Mouse (Mus musculus) heart, embryonic 16.5 days (tissue): ENCODE data around the gene Dock9. TPM values are rescaled to one million over a fixed set of nuclear protein-coding genes. Genes with fewer than 3 reads are reported as not detected.
A peak's percentile ranks its signal among the peaks of the same experiment; 100 is the strongest.

Experiments
- ATAC-seq: fragments of 200-750 bp; cut with Nextera tagmentation; replicated peaks from 2 replicates; pipeline ENCODE4 v1.8.0; 2017; ENCODE audit warnings: moderate number of reproducible peaks; ENCODE audit not compliant: insufficient read depth, low FRiP score; ENCODE audit errors: extremely low read depth
- H3K27ac ChIP-seq: fragments of 300-500 bp; sonication (generic); 2 replicates; pipeline ENCODE4 v1.5.1; 2014; ENCODE audit warnings: mild to moderate bottlenecking, low read length, control low read depth, moderate library complexity
- H3K27me3 ChIP-seq: fragments of 300-500 bp; sonication (generic); 2 replicates; pipeline ENCODE4 v1.6.1; 2014; ENCODE audit warnings: low read length, mixed read lengths; ENCODE audit not compliant: control insufficient read depth, insufficient read depth
- H3K36me3 ChIP-seq: fragments of 300-500 bp; sonication (generic); 2 replicates; pipeline ENCODE4 v1.6.1; 2014; ENCODE audit not compliant: control insufficient read depth, insufficient read depth
- H3K4me1 ChIP-seq: fragments of 300-500 bp; sonication (generic); 2 replicates; pipeline ENCODE4 v1.6.1; 2014; ENCODE audit warnings: low read length, mixed read lengths; ENCODE audit not compliant: control insufficient read depth, insufficient read depth
- H3K4me2 ChIP-seq: fragments of 300-500 bp; sonication (generic); 2 replicates; pipeline ENCODE4 v1.6.1; 2014; ENCODE audit warnings: low read depth, mild to moderate bottlenecking, control low read depth, low read length
- H3K4me3 ChIP-seq: fragments of 300-500 bp; sonication (generic); 2 replicates; pipeline ENCODE4 v1.5.1; 2014; ENCODE audit warnings: mild to moderate bottlenecking, control low read depth, low read length
- H3K9ac ChIP-seq: fragments of 300-500 bp; sonication (generic); 2 replicates; pipeline ENCODE4 v1.6.1; 2014; ENCODE audit warnings: low read length, control low read depth
- H3K9me3 ChIP-seq: fragments of 300-500 bp; sonication (generic); replicated peaks from 2 replicates; pipeline ENCODE4 v1.6.1; 2016; ENCODE audit warnings: low read length; ENCODE audit not compliant: control insufficient read depth
- WGBS: fragments of 180-500 bp; shearing (Covaris S2); extraction: QIAGEN DNeasy Blood & Tissue Kit; methylation state at CpG from one replicate; pipeline ENCODE4 v1.1.7; 2014; 5-methylcytosine and 5-hydroxymethylcytosine counted together
- polyA plus RNA-seq: library from polyadenylated mRNA; unstranded; fragments of >200 nt; fragmentation: Nextera tagmentation; extraction: Ambion mirVana; gene quantifications from 2 replicates; pipeline ENCODE4 v1.2.1, GENCODE M21; 2015

Dock9 gene
- polyA plus RNA-seq, 1 experiment from 2014 or later, result 5.1 TPM

- ATAC-seq, result no peak
- Histone ChIP-seq H3K4me3 (no peak overlapping the region), H3K9me3 (no peaks in the 10 kb centered on the region), H3K4me1 (peaks cover 15% of the 10 kb centered on the region), H3K27me3 (no peaks in the 10 kb centered on the region), H3K36me3 (no peaks in the 10 kb centered on the region), H3K27ac (no peak overlapping the region), H3K4me2 (no peak overlapping the region), H3K9ac (no peak overlapping the region)
- 71% methylated on average over 4 of the region's 4 CpGs for WGBS
These were observed 301.9 kb downstream of the Dock9 start for GRCm38 (mm10) chr14:121495741-121496140.

GRCm38 (mm10) chr14:121495120-121495519, 302.5 kb downstream of the Dock9 start:
- ATAC-seq, result no peak
- 78% methylated on average over 2 of the region's 2 CpGs for WGBS
- H3K36me3 ChIP-seq, result no peaks in the 10 kb centered on the region
- H3K4me3 ChIP-seq, result no peak overlapping the region
- no peak overlapping the region for H3K27ac ChIP-seq
- H3K9me3 ChIP-seq, result no peaks in the 10 kb centered on the region
- H3K4me2 ChIP-seq, result no peak overlapping the region
- peaks cover 15% of the 10 kb centered on the region for H3K4me1 ChIP-seq
- no peaks in the 10 kb centered on the region for H3K27me3 ChIP-seq
- H3K9ac ChIP-seq, result no peak overlapping the region

GRCm38 (mm10) chr14:121494238-121494637, 303.4 kb downstream of the Dock9 start:
- Histone ChIP-seq H3K4me1 (peaks cover 15% of the 10 kb centered on the region), H3K9me3 (no peaks in the 10 kb centered on the region), H3K9ac (no peak overlapping the region), H3K27ac (no peak overlapping the region), H3K27me3 (no peaks in the 10 kb centered on the region), H3K4me3 (no peak overlapping the region), H3K36me3 (no peaks in the 10 kb centered on the region), H3K4me2 (no peak overlapping the region)
- WGBS, result 31% methylated on average over 2 of the region's 2 CpGs
- ATAC-seq, result no peak

GRCm38 (mm10) chr14:121493712-121494111, 303.9 kb downstream of the Dock9 start:
- Histone ChIP-seq H3K9ac (no peak overlapping the region), H3K4me2 (no peak overlapping the region), H3K27me3 (no peaks in the 10 kb centered on the region), H3K9me3 (no peaks in the 10 kb centered on the region), H3K36me3 (no peaks in the 10 kb centered on the region), H3K27ac (no peak overlapping the region), H3K4me3 (no peak overlapping the region), H3K4me1 (peaks cover 15% of the 10 kb centered on the region)
- WGBS, result 70% methylated on average over 3 of the region's 3 CpGs
- no peak for ATAC-seq

- H3K27ac ChIP-seq, result no peak overlapping the region
- H3K9ac ChIP-seq, result 0 out of 2 replicates have a peak overlapping the region, but pooled peaks have one; percentile 6
- H3K4me2 ChIP-seq, result peak overlapping the region; percentile 37; the same call in 1 of the 2 replicates
- H3K36me3 ChIP-seq, result no peaks in the 10 kb centered on the region
- peaks cover 15% of the 10 kb centered on the region for H3K4me1 ChIP-seq
- peak; percentile 42; the same call in 1 of the 2 replicates for ATAC-seq
- no peaks in the 10 kb centered on the region for H3K9me3 ChIP-seq
- WGBS, result 31% methylated on average over 8 of the region's 8 CpGs
- no peaks in the 10 kb centered on the region for H3K27me3 ChIP-seq
- H3K4me3 ChIP-seq, result no peak overlapping the region
These were observed 305.3 kb downstream of the Dock9 start for GRCm38 (mm10) chr14:121492328-121492727.

Other genes with a start within 250 kb of the Dock9 start
- gene Ubac2, start 80.8 kb upstream of the Dock9 start, polyA plus RNA-seq, result 48.3 and 53.8 TPM in 2 replicates
- 0.22 and 1.00 TPM in 2 replicates for gene Gpr18, start 117.9 kb upstream of the Dock9 start, polyA plus RNA-seq
- 2.4 and 3.6 TPM in 2 replicates for gene Gpr183, start 167.4 kb upstream of the Dock9 start, polyA plus RNA-seq
- not detected in 2 replicates for gene Timm8a2, start 236.8 kb upstream of the Dock9 start, polyA plus RNA-seq